Mouse (Mus musculus): Measurements from ENCODE around the gene Arhgap6.

DNA sequence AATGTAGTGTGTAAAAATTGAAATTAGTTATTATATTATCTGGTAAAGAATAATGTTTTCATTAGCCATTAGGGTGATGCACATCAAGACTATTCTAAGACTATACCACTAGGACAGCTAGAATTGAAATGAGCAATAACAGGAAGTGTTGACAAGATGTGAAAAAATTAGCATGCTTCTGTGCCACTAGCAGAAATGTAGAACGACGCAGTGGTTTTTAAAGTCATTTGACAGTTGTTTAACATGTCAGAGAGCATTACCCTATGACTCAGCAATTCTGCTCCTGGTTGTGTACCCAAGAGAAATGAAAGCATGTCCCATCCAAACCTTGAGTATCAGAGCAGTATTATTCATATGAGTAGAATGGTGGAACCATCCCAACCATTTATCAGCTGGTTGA, 9.8 kb downstream of the Arhgap6 start:
- TF ChIP-seq CTCF (IDR thresholded peaks at IDR 0.05; ENCODE audit: extremely low read depth, insufficient read length, insufficient replicate concordance, low read depth, low read length) (no peak), POLR2A (IDR thresholded peaks at IDR 0.05; ENCODE audit: low read depth, low read length) (no peak)

Measured in small intestine, adult 2 months (tissue).